Mouse (Mus musculus) frontal cortex, postnatal 10 days (tissue): ENCODE results near the gene 1700023F06Rik.

Experiments used
- DNase-seq, 2 experiments: peaks; one replicate each; pipeline ENCODE4 v3.0.0; 2022; ENCODE audit warnings: low spot score in 2 of 2, mixed read lengths in 1 of 2

Gene 1700023F06Rik

DNA sequence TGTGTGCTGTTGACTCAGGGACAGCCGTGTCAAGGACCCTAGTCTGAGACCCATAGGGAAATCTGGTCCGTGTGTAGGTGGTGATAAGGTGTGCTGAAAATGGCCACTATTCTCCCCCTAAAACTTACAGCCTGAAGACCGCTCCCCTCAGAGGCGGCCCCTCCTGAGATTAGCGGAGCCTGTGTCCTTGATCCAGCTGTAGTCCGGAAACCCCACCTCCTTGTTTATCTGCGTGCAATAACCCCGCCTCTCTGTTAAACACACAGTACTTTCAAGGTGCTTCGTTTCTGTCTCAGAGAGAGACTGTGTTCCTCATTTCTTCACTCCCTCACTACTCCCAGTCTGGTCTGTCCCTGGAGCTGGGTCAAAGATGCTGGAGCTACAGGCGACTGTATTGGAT lies 44.0 kb downstream of the 1700023F06Rik start:
- DNase-seq: no peak

GRCm38 (mm10) chr11:103162132-103162531 lies 46.2 kb downstream of the 1700023F06Rik start:
- no peak for DNase-seq

- DNase-seq: no peak
Observed at GRCm38 (mm10) chr11:103161449-103161848, 46.9 kb downstream of the 1700023F06Rik start.

- DNase-seq: no peak
Observed at GRCm38 (mm10) chr11:103160738-103161137, 47.6 kb downstream of the 1700023F06Rik start.

GRCm38 (mm10) chr11:103158621-103159478 lies 49.5 kb downstream of the 1700023F06Rik start:
- DNase-seq: peak; percentile 79 to 88

DNA sequence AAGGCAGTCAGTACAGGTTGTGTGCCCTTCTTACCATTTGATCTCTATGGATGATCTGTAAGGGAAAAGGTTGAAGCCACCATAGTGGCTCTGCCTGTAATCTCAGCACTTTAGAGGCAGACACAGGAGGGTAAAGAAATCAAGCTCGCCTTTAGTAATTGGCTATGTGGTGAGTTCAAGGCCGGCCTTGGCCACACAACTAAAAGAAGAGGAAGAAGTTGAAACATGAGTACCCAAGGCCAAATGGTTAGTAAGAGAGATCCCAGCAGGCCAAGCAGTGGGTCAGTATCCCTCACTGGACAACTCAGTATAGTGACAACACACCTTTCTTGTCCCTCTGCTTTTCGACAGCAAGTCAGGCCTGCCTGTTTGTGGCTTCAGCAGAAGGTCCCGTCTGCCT lies 58.6 kb downstream of the 1700023F06Rik start:
- DNase-seq: no peak
